Mouse (Mus musculus): ENCODE measurements around the gene Olfr582. TPM values are rescaled to one million over a fixed set of nuclear protein-coding genes. Genes with fewer than 3 reads are reported as not detected.

Gene Olfr582
- polyA plus RNA-seq (2012; rRNA removed), result not detected in 2 replicates

- DNase-seq (ENCODE audit: extremely low spot score in 1 of 2, low spot score in 1 of 2), result no peak
These were observed at the start of gene Olfr582 for GRCm38 (mm10) chr7:103037724-103038123. Gene Olfr582 (plus strand): TSS chr7:103038024.

GRCm38 (mm10) chr7:102989224-102989623 lies 48.6 kb upstream of the Olfr582 start, which contains the start of gene Olfr578:
Gene Olfr578 (minus strand): TSS chr7:102989324.
- DNase-seq (ENCODE audit: extremely low spot score in 1 of 2, low spot score in 1 of 2), result no peak

GRCm38 (mm10) chr7:103051000-103051399 lies 13.2 kb downstream of the Olfr582 start, which contains the start of gene Olfr583:
Gene Olfr583 (plus strand): TSS chr7:103051300.
- DNase-seq (ENCODE audit: extremely low spot score in 1 of 2, low spot score in 1 of 2), result no peak

- no peak for DNase-seq (ENCODE audit: extremely low spot score in 1 of 2, low spot score in 1 of 2)
These were observed 43.8 kb downstream of the Olfr582 start, which contains the start of gene Olfr584 for GRCm38 (mm10) chr7:103081585-103081984. Gene Olfr584 (plus strand): TSS chr7:103081885.

Other genes with a start within 250 kb of the Olfr582 start
- gene Olfr564, start 234.5 kb upstream of the Olfr582 start, polyA plus RNA-seq (2012; rRNA removed), result not detected in 2 replicates
- 0.11 TPM in 1 of 2 replicates, not detected in the other for gene Olfr566, start 179.3 kb upstream of the Olfr582 start, polyA plus RNA-seq (2012; rRNA removed)
- gene Olfr568, start 160.9 kb upstream of the Olfr582 start, polyA plus RNA-seq (2012; rRNA removed), result not detected in 2 replicates
- not detected in 2 replicates for gene Olfr569, start 147.1 kb upstream of the Olfr582 start, polyA plus RNA-seq (2012; rRNA removed)
- gene Olfr570, start 143.4 kb upstream of the Olfr582 start, polyA plus RNA-seq (2012; rRNA removed), result not detected in 2 replicates
- gene Olfr571, start 120.5 kb upstream of the Olfr582 start, polyA plus RNA-seq (2012; rRNA removed), result not detected in 2 replicates
- gene Olfr572, start 113.6 kb upstream of the Olfr582 start, polyA plus RNA-seq (2012; rRNA removed), result not detected in 2 replicates
- not detected in 2 replicates for gene Olfr573-ps1, start 95.4 kb upstream of the Olfr582 start, polyA plus RNA-seq (2012; rRNA removed)
- gene Olfr574, start 89.6 kb upstream of the Olfr582 start, polyA plus RNA-seq (2012; rRNA removed), result not detected in 2 replicates
- not detected in 2 replicates for gene Olfr575, start 79.2 kb upstream of the Olfr582 start, polyA plus RNA-seq (2012; rRNA removed)
- gene Olfr576, start 75.4 kb upstream of the Olfr582 start, polyA plus RNA-seq (2012; rRNA removed), result not detected in 2 replicates
- gene Olfr577, start 62.1 kb upstream of the Olfr582 start, polyA plus RNA-seq (2012; rRNA removed), result not detected in 2 replicates
- not detected in 2 replicates for gene Olfr578, start 48.7 kb upstream of the Olfr582 start, polyA plus RNA-seq (2012; rRNA removed)
- gene Olfr583, start 13.3 kb downstream of the Olfr582 start, polyA plus RNA-seq (2012; rRNA removed), result not detected in 2 replicates
- 0.13 TPM in 1 of 2 replicates, not detected in the other for gene Olfr584, start 43.9 kb downstream of the Olfr582 start, polyA plus RNA-seq (2012; rRNA removed)
- gene Olfr585, start 59.7 kb downstream of the Olfr582 start, polyA plus RNA-seq (2012; rRNA removed), result not detected in 2 replicates
- gene Olfr586, start 87.6 kb downstream of the Olfr582 start, polyA plus RNA-seq (2012; rRNA removed), result not detected in 2 replicates
- gene Olfr588-ps1, start 102.9 kb downstream of the Olfr582 start, polyA plus RNA-seq (2012; rRNA removed), result not detected in 2 replicates
- not detected in 2 replicates for gene Olfr589, start 118.3 kb downstream of the Olfr582 start, polyA plus RNA-seq (2012; rRNA removed)
- gene Olfr591, start 140.3 kb downstream of the Olfr582 start, polyA plus RNA-seq (2012; rRNA removed), result 0.11 TPM in 1 of 2 replicates, not detected in the other
- not detected in 2 replicates for gene Olfr592, start 146.8 kb downstream of the Olfr582 start, polyA plus RNA-seq (2012; rRNA removed)
- not detected in 2 replicates for gene Olfr593, start 173.8 kb downstream of the Olfr582 start, polyA plus RNA-seq (2012; rRNA removed)
- not detected in 2 replicates for gene Olfr594, start 179.0 kb downstream of the Olfr582 start, polyA plus RNA-seq (2012; rRNA removed)
- gene Usp17ld, start 214.5 kb downstream of the Olfr582 start, polyA plus RNA-seq (2012; rRNA removed), result not detected in 2 replicates

Measured in frontal cortex, adult 2 months (tissue).